Mouse (Mus musculus) embryonic facial prominence, embryonic 11.5 days (tissue): ENCODE data around the gene Usf2. TPM values are rescaled to one million over a fixed set of nuclear protein-coding genes. Genes with fewer than 3 reads are reported as not detected.

Source experiments
- ATAC-seq: fragments of 200-750 bp; cut with Nextera tagmentation; replicated peaks from 2 replicates; pipeline ENCODE4 v1.8.0; 2017; ENCODE audit warnings: low read depth; ENCODE audit not compliant: insufficient number of reproducible peaks, low FRiP score, low TSS enrichment
- DNase-seq: peaks from one replicate; pipeline ENCODE4 v3.0.0-alpha.2; 2015; ENCODE audit warnings: low spot score
- H3K27ac ChIP-seq: fragments of 300-500 bp; sonication (generic); replicated peaks from 2 replicates; pipeline ENCODE4 v1.5.1; 2014; ENCODE audit warnings: mild to moderate bottlenecking, low read depth, low read length, control low read depth
- H3K27me3 ChIP-seq: fragments of 300-500 bp; sonication (generic); 2 replicates; pipeline ENCODE4 v1.6.1; 2014; ENCODE audit warnings: mild to moderate bottlenecking, low read length, moderate library complexity, mixed read lengths; ENCODE audit not compliant: control insufficient read depth, insufficient read depth
- H3K36me3 ChIP-seq: fragments of 300-500 bp; sonication (generic); replicated peaks from 2 replicates; pipeline ENCODE4 v1.6.1; 2014; ENCODE audit warnings: low read depth, mild to moderate bottlenecking, low read length, moderate library complexity, mixed read lengths; ENCODE audit not compliant: control insufficient read depth, insufficient read depth
- H3K4me1 ChIP-seq: fragments of 300-500 bp; sonication (generic); 2 replicates; pipeline ENCODE4 v1.6.1; 2014; ENCODE audit warnings: low read length, mixed read lengths; ENCODE audit not compliant: control insufficient read depth, insufficient read depth
- H3K4me2 ChIP-seq: fragments of 300-500 bp; sonication (generic); 2 replicates; pipeline ENCODE4 v1.6.1; 2014; ENCODE audit warnings: low read depth, mild to moderate bottlenecking, control low read depth, low read length, moderate library complexity
- H3K4me3 ChIP-seq: fragments of 300-500 bp; sonication (generic); 2 replicates; pipeline ENCODE4 v1.5.1; 2014; ENCODE audit warnings: low read depth, low read length, control low read depth
- H3K9ac ChIP-seq: fragments of 300-500 bp; sonication (generic); replicated peaks from 2 replicates; pipeline ENCODE4 v1.6.1; 2014; ENCODE audit warnings: mild to moderate bottlenecking, control low read depth, low read length
- H3K9me3 ChIP-seq: fragments of 300-500 bp; sonication (generic); replicated peaks from 2 replicates; pipeline ENCODE4 v1.6.1; 2016; ENCODE audit warnings: mild to moderate bottlenecking, low read length, inconsistent platforms, mixed read lengths; ENCODE audit not compliant: control insufficient read depth
- WGBS: fragments of 180-500 bp; shearing (Covaris S2); extraction: QIAGEN DNeasy Blood & Tissue Kit; methylation state at CpG from one replicate; pipeline ENCODE4 v1.1.7; 2014; 5-methylcytosine and 5-hydroxymethylcytosine counted together
- polyA plus RNA-seq: library from polyadenylated mRNA; unstranded; fragments of >200 nt; fragmentation: Nextera tagmentation; extraction: Ambion mirVana; gene quantifications from 2 replicates; pipeline ENCODE4 v1.2.1, GENCODE M21; 2014

Gene Usf2
- polyA plus RNA-seq, 1 experiment from 2014 or later: 21.9 TPM

GRCm38 (mm10) chr7:30920217-30920616 lies 36.4 kb downstream of the Usf2 start:
- DNase-seq (no peak), ATAC-seq (no peak)
- Histone ChIP-seq H3K27me3 (no peaks in the 10 kb centered on the region), H3K27ac (no peak overlapping the region), H3K9ac (no peak overlapping the region), H3K9me3 (no peaks in the 10 kb centered on the region), H3K4me1 (no peaks in the 10 kb centered on the region), H3K4me2 (no peak overlapping the region), H3K36me3 (no peaks in the 10 kb centered on the region), H3K4me3 (no peak overlapping the region)
- WGBS: 73% methylated on average over 3 of the region's 3 CpGs

- Histone ChIP-seq H3K4me2 (no peak overlapping the region), H3K36me3 (no peaks in the 10 kb centered on the region), H3K4me3 (no peak overlapping the region), H3K27me3 (no peaks in the 10 kb centered on the region), H3K4me1 (no peaks in the 10 kb centered on the region), H3K9me3 (no peaks in the 10 kb centered on the region), H3K27ac (no peak overlapping the region), H3K9ac (no peak overlapping the region)
- DNase-seq (no peak), ATAC-seq (no peak)
- 57% methylated on average over 4 of the region's 4 CpGs for WGBS
These were observed 39.4 kb downstream of the Usf2 start for GRCm38 (mm10) chr7:30917219-30917618.

- no peak overlapping the region for H3K9ac ChIP-seq
- H3K36me3 ChIP-seq: no peaks in the 10 kb centered on the region
- H3K27me3 ChIP-seq: no peaks in the 10 kb centered on the region
- no peaks in the 10 kb centered on the region for H3K9me3 ChIP-seq
- H3K4me2 ChIP-seq: no peak overlapping the region
- 25% methylated on average over 6 of the region's 6 CpGs for WGBS
- DNase-seq: no peak
- no peak for ATAC-seq
- no peak overlapping the region for H3K4me3 ChIP-seq
- H3K27ac ChIP-seq: no peak overlapping the region
- H3K4me1 ChIP-seq: no peaks in the 10 kb centered on the region
These were observed 39.9 kb downstream of the Usf2 start for GRCm38 (mm10) chr7:30916713-30917112.

- H3K27ac ChIP-seq: no peak within 1 kb of the TSS
- 75% methylated on average over 8 of the region's 8 CpGs for WGBS
These were observed 41.9 kb downstream of the Usf2 start, which contains the start of gene Mag for GRCm38 (mm10) chr7:30914732-30915131. Gene Mag, minus strand, starts transcription at chr7:30914873.

GRCm38 (mm10) chr7:30909773-30910172 lies 46.8 kb downstream of the Usf2 start:
- Histone ChIP-seq H3K4me2 (no peak overlapping the region), H3K27me3 (no peaks in the 10 kb centered on the region), H3K27ac (no peak overlapping the region), H3K9ac (no peak overlapping the region), H3K4me1 (no peaks in the 10 kb centered on the region; the same call in 1 of the 2 replicates), H3K4me3 (no peak overlapping the region), H3K36me3 (no peaks in the 10 kb centered on the region), H3K9me3 (no peaks in the 10 kb centered on the region)
- ATAC-seq: no peak
- 85% methylated on average over 6 of the region's 6 CpGs for WGBS
- no peak for DNase-seq

More at GRCm38 (mm10) chr7:30914732-30915131, 41.9 kb downstream of the Usf2 start, which contains the start of gene Mag:
- H3K4me1 ChIP-seq: no peaks in the 10 kb centered on the region
- H3K4me3 ChIP-seq: no peak within 1 kb of the TSS
- H3K36me3 ChIP-seq: no peaks in the 10 kb centered on the region
- no peak within 1 kb of the TSS for H3K9ac ChIP-seq
- DNase-seq: no peak
- ATAC-seq: no peak
- no peaks in the 10 kb centered on the region for H3K27me3 ChIP-seq
- H3K9me3 ChIP-seq: no peaks in the 10 kb centered on the region
- no peak within 1 kb of the TSS for H3K4me2 ChIP-seq

- no peaks in the 10 kb centered on the region for H3K27me3 ChIP-seq
- no peaks in the 10 kb centered on the region for H3K9me3 ChIP-seq
- no peaks in the 10 kb centered on the region; the same call in 1 of the 2 replicates for H3K4me1 ChIP-seq
- no peak overlapping the region for H3K27ac ChIP-seq
- peak overlapping the region; percentile 25 for H3K4me3 ChIP-seq
- no peak overlapping the region for H3K9ac ChIP-seq
- WGBS: 22% methylated on average over 16 of the region's 17 CpGs
- ATAC-seq (no peak; the same call in 1 of the 2 replicates), DNase-seq (no peak)
- peak overlapping the region; percentile 58 for H3K4me2 ChIP-seq
- no peaks in the 10 kb centered on the region for H3K36me3 ChIP-seq
These were observed 47.6 kb downstream of the Usf2 start for GRCm38 (mm10) chr7:30908992-30909431.

- DNase-seq: peak; percentile 79
These were observed 48.2 kb downstream of the Usf2 start for GRCm38 (mm10) chr7:30908277-30908991.

GRCm38 (mm10) chr7:30904042-30904441 lies 52.6 kb downstream of the Usf2 start:
- no peaks in the 10 kb centered on the region for H3K36me3 ChIP-seq
- WGBS: 56% methylated on average over 4 of the region's 4 CpGs
- no peak overlapping the region for H3K4me3 ChIP-seq
- no peak overlapping the region for H3K27ac ChIP-seq
- H3K4me1 ChIP-seq: no peaks in the 10 kb centered on the region; the same call in 1 of the 2 replicates
- no peaks in the 10 kb centered on the region for H3K27me3 ChIP-seq
- no peak overlapping the region for H3K9ac ChIP-seq
- H3K9me3 ChIP-seq: no peaks in the 10 kb centered on the region
- no peak for ATAC-seq
- DNase-seq: no peak
- H3K4me2 ChIP-seq: no peak overlapping the region

More at GRCm38 (mm10) chr7:30908277-30908991, 48.2 kb downstream of the Usf2 start:
- Histone ChIP-seq H3K36me3 (no peaks in the 10 kb centered on the region), H3K27ac (no peak overlapping the region), H3K4me3 (peak overlapping the region; percentile 25), H3K9me3 (no peaks in the 10 kb centered on the region), H3K9ac (no peak overlapping the region), H3K4me2 (peak overlapping the region; percentile 58), H3K27me3 (no peaks in the 10 kb centered on the region), H3K4me1 (no peaks in the 10 kb centered on the region; the same call in 1 of the 2 replicates)
- 3% methylated on average over 26 of the region's 26 CpGs for WGBS
- peak; percentile 69 for ATAC-seq
